Mouse (Mus musculus) ES-E14 (cell line): Measurements from ENCODE around the gene 9130019O22Rik. TPM values are rescaled to one million over a fixed set of nuclear protein-coding genes. Genes with fewer than 3 reads are reported as not detected.
"Not testable (repeated sequence)": the region's sequence is repeated elsewhere in the genome, so short reads cannot be mapped to it uniquely, and the experiment has no call there.

Source experiments
- DNase-seq: peaks from one replicate; pipeline ENCODE4 v3.0.0-alpha.2; 2013; ENCODE audit warnings: low read depth, low spot score
- H3K27ac ChIP-seq: 2 replicates; pipeline ENCODE4 v1.5.1; 2012; ENCODE audit warnings: low read depth, mild to moderate bottlenecking, low read length, moderate library complexity, mixed read lengths; ENCODE audit not compliant: poor library complexity, insufficient read depth, severe bottlenecking
- H3K36me3 ChIP-seq: 2 replicates; pipeline ENCODE4 v1.6.1; 2012; ENCODE audit warnings: mild to moderate bottlenecking, low read length, moderate library complexity, mixed read lengths; ENCODE audit not compliant: control insufficient read depth, poor library complexity, insufficient read depth, severe bottlenecking
- H3K4me1 ChIP-seq, 2 experiments: fragments of 150-350 bp in 1 of 2; sonication (generic) in 1 of 2; 2 replicates each; pipeline ENCODE4 v1.6.1; 2012; ENCODE audit warnings: low read length in 2 of 2, mild to moderate bottlenecking in 1 of 2, mixed read lengths in 1 of 2; ENCODE audit not compliant: control insufficient read depth in 2 of 2, insufficient read depth in 2 of 2, poor library complexity in 1 of 2
- H3K4me3 ChIP-seq, 2 experiments: fragments of 150-350 bp in 1 of 2; sonication (generic) in 1 of 2; 2 replicates each; pipeline ENCODE4 v1.5.1; 2012; ENCODE audit warnings: low read length in 2 of 2, low read depth in 1 of 2, mild to moderate bottlenecking in 1 of 2, mixed read lengths in 1 of 2; ENCODE audit not compliant: insufficient read depth in 1 of 2, poor library complexity in 1 of 2, severe bottlenecking in 1 of 2
- H3K9ac ChIP-seq: 2 replicates; pipeline ENCODE4 v1.6.1; 2012; ENCODE audit warnings: low read depth, mild to moderate bottlenecking, low read length, mixed read lengths; ENCODE audit not compliant: poor library complexity, insufficient read depth, severe bottlenecking
- H3K9me3 ChIP-seq: fragments of 150-350 bp; sonication (generic); 2 replicates; pipeline ENCODE4 v1.6.1; 2012; ENCODE audit warnings: low read depth, mild to moderate bottlenecking, low read length; ENCODE audit not compliant: control insufficient read depth, insufficient read depth
- CHD2 ChIP-seq: IDR thresholded peaks from 2 replicates; pipeline ENCODE4 v1.6.1; 2014; ENCODE audit warnings: mild to moderate bottlenecking, low read depth, low read length, inconsistent platforms
- HCFC1 ChIP-seq: IDR thresholded peaks from 2 replicates; pipeline ENCODE4 v1.6.1; 2012; ENCODE audit warnings: low read length, inconsistent platforms, borderline replicate concordance; ENCODE audit not compliant: insufficient read depth
- MAFK ChIP-seq: IDR thresholded peaks from 2 replicates; pipeline ENCODE4 v1.6.1; 2014; ENCODE audit warnings: mild to moderate bottlenecking, low read depth, low read length, inconsistent platforms; ENCODE audit not compliant: insufficient read depth
- ZC3H11A ChIP-seq: IDR thresholded peaks from 2 replicates; pipeline ENCODE4 v1.6.1; 2012; ENCODE audit warnings: low read depth, mild to moderate bottlenecking, inconsistent platforms, low read length, borderline replicate concordance
- ZNF384 ChIP-seq: IDR thresholded peaks from 2 replicates; pipeline ENCODE4 v1.6.1; 2012; ENCODE audit warnings: low read depth, low read length, inconsistent platforms
- in situ Hi-C, 2 experiments: fragments of 600-800 bp; cut with MboI; formaldehyde crosslinking; loops; one replicate each; pipeline ENCODE4 v1.15.1; 2025; ENCODE audit warnings: low sequenced_read_pairs in 2 of 2, inconsistent platforms in 1 of 2; ENCODE audit not compliant: unreplicated experiment in 2 of 2
- total RNA-seq: library from RNA; depleted of rRNA; stranded (reverse); fragments of 300-350 nt; gene quantifications from 2 replicates; pipeline ENCODE4 v1.2.3, GENCODE M21; 2012

Gene 9130019O22Rik
- total RNA-seq, 1 experiment: 4.2 TPM

GRCm38 (mm10) chr7:127344371-127344770 lies 42.6 kb downstream of the 9130019O22Rik start:
- TF ChIP-seq MAFK: no peak
- no peak for TF ChIP-seq HCFC1
- TF ChIP-seq ZC3H11A: no peak
- TF ChIP-seq ZNF384: no peak
- no peak for TF ChIP-seq CHD2

GRCm38 (mm10) chr7:127343351-127344019 lies 43.5 kb downstream of the 9130019O22Rik start:
- Histone ChIP-seq H3K4me3 (peak overlapping the region; percentile 25 to 47; a peak in 2 of 4 replicates), H3K36me3 (no peaks in the 10 kb centered on the region), H3K27ac (no peak overlapping the region), H3K9ac (0 out of 2 replicates have a peak overlapping the region, but pooled peaks have one; percentile 21), H3K4me1 (peaks cover 1 to 5% of the 10 kb centered on the region in 2 experiments; a peak in 2 of 4 replicates), H3K9me3 (no peaks in the 10 kb centered on the region)
- no peak for TF ChIP-seq HCFC1
- TF ChIP-seq CHD2: no peak
- TF ChIP-seq ZC3H11A: no peak
- no peak for TF ChIP-seq ZNF384
- no peak for TF ChIP-seq MAFK
- in situ Hi-C loops: no loop called here
- no peak for DNase-seq

More at GRCm38 (mm10) chr7:127344371-127344770, 42.6 kb downstream of the 9130019O22Rik start:
- DNase-seq: no peak
- Histone ChIP-seq H3K4me1 (peaks cover 1 to 5% of the 10 kb centered on the region in 2 experiments; a peak in 2 of 4 replicates), H3K9me3 (no peaks in the 10 kb centered on the region), H3K9ac (no peak overlapping the region), H3K27ac (no peak overlapping the region), H3K4me3 (peak overlapping the region in 1 of 2 experiments; percentile 100; a peak in 1 of 4 replicates), H3K36me3 (no peaks in the 10 kb centered on the region)
- in situ Hi-C loops: no loop called here

GRCm38 (mm10) chr7:127342888-127343287 lies 44.1 kb downstream of the 9130019O22Rik start:
- in situ Hi-C loops: no loop called here
- no peaks in the 10 kb centered on the region for H3K36me3 ChIP-seq
- TF ChIP-seq MAFK (no peak), ZC3H11A (no peak), CHD2 (no peak), HCFC1 (no peak), ZNF384 (no peak)
- H3K27ac ChIP-seq: no peak overlapping the region
- H3K4me1 ChIP-seq: peaks cover 1 to 5% of the 10 kb centered on the region in 2 experiments; a peak in 2 of 4 replicates
- 0 out of 2 replicates have a peak overlapping the region, but pooled peaks have one; percentile 21 for H3K9ac ChIP-seq
- no peaks in the 10 kb centered on the region for H3K9me3 ChIP-seq
- H3K4me3 ChIP-seq: peak overlapping the region; percentile 25 to 47; a peak in 2 of 4 replicates
- no peak for DNase-seq

GRCm38 (mm10) chr7:127342332-127342731 lies 44.6 kb downstream of the 9130019O22Rik start:
- Histone ChIP-seq H3K27ac (no peak overlapping the region), H3K9me3 (no peaks in the 10 kb centered on the region), H3K4me1 (peaks cover 1 to 5% of the 10 kb centered on the region in 2 experiments; a peak in 2 of 4 replicates), H3K36me3 (no peaks in the 10 kb centered on the region), H3K9ac (no peak overlapping the region), H3K4me3 (no peak overlapping the region)
- DNase-seq: no peak
- no peak for TF ChIP-seq ZC3H11A
- no peak for TF ChIP-seq MAFK
- no peak for TF ChIP-seq ZNF384
- TF ChIP-seq HCFC1: no peak
- no peak for TF ChIP-seq CHD2
- in situ Hi-C loops: no loop called here

GRCm38 (mm10) chr7:127341861-127342260 lies 45.1 kb downstream of the 9130019O22Rik start:
- H3K4me3 ChIP-seq, DNase-seq, H3K9ac ChIP-seq, H3K36me3 ChIP-seq, H3K9me3 ChIP-seq, H3K4me1 ChIP-seq, H3K27ac ChIP-seq, in situ Hi-C loops: not testable (repeated sequence)
